Mouse (Mus musculus) thymus, postnatal 4 days (tissue): Measurements from ENCODE around the gene Nr2f1.

Experiments
- DNase-seq: peaks from one replicate; pipeline ENCODE4 v3.0.0; 2021

Nr2f1 gene

DNA sequence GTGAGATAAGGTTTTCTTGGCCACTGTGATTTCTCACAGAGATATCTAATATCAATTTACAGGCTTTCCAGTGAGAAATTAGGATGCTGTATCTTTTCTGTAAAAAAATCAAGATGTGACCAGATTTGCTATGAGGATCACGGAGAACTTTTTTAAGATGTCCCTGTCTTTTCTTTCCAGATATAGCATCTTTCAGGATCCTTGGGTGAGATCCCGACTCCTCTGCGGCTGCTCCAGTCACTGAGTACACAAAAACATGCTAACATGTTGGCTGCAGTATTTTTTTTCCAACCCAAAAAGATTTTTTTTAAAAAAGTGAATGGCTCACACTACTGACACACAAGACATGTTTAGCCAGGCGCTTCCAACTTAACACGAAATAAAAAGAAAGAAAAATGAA lies 20.8 kb downstream of the Nr2f1 start:
- no peak for DNase-seq

DNA sequence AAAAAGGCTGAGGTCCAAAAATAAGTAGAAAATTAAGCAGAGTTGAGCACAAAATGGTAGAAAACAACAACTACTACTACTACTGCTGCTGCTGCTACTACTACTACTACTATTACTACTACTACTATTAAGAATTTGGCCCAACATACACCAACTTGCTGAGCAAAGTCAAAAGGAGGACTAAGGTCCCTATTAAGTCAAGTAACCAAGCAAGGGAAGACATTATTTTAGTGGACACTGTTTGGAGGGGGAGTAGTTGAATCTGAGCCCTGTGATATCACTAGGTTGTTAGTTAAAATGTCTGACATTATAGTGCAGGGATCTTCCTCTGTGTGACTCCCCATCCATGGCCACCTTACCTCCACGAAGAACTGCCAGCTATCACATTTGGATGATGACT lies 21.5 kb downstream of the Nr2f1 start:
- DNase-seq, result no peak

DNA sequence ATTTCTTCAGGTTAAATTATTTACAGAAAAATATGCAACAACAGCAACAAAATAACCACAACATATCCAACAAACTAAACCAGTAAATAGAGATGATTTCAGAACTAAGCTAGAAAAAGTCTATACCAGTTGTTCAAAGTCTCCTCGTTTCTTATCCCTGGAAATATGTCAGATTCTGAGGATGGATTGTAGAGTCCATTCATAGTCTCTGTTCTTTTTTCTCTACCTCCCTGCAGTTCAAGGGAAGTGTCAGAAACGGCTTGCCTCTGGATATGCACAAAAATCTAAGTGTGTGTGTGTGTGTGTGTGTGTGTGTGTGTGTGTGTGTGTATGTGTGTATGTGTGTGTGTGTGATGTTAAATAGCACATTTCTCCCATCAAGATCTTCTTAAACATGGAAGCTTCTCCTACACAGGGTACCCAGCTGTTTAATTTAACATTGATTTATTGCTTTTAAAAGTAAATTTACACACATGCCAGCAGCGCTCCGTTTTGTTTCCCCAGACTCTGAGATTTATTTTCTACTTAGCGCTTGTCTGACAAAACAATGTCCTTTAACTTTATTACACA lies 22.1 kb downstream of the Nr2f1 start:
- no peak for DNase-seq

DNA sequence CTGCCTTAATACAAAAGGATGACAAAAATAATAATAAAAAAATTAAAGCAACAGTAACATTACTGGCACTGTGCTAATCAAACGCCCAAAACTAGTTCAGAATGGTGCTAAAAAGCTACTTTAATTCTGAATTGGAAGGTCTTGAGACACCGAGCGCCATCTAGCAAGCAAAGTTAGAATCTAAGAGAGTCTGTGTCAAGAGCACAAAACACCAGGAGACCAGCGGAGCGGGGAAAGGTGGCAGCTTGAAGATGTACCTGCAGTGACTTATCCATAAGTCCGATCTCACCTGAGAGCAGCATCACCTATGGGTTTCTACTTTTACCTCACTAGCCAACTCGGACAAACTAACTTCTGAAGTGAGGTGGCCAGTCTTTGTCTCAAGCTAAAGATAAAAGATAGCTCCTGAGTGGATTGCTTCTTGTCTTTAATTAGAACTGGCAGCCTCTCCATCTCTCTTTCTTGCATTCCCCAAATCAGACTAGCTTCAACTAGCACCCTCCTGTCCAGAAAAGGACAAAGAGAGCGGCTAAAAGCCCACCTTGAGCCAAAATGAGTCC lies 23.7 kb downstream of the Nr2f1 start:
- DNase-seq, result no peak

DNA sequence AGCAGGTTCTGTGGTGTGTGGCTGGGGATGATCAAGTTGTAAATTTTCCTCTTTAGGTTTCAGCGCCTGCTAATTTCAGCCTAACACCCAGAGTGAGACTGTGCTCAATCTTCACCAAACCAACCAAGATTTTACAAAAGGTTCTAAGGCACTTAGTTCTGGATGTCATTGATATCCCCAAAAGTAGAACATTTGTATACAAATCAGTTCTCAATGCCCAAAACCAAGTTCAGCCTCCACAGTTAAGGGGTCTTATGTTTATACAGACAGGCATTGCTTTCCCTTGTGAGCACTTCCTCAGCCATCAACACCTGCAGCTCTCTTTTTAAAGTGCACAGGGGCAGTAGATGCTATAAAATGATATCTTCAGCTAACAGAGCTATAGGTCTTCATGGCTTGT lies 24.7 kb downstream of the Nr2f1 start:
- no peak for DNase-seq

DNA sequence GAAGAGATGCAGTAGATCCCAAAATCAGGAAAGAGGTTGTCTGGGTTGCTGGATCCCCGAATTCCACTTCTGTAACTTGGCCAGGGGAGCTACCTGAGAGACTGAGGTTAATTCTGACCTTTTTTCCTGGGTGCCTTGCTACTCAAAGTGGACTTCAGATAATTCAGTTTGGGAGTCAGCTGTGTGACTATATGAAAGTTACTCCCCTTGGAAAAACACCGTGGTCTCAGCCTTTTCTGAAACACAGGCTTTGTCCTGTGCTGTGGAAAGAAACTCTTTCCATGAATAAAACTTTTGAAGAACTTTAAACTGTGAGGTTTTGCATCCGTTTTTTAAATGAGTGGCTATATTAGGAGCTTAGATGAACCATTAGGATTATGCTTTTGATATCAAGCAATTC lies 25.4 kb downstream of the Nr2f1 start:
- no peak for DNase-seq

DNA sequence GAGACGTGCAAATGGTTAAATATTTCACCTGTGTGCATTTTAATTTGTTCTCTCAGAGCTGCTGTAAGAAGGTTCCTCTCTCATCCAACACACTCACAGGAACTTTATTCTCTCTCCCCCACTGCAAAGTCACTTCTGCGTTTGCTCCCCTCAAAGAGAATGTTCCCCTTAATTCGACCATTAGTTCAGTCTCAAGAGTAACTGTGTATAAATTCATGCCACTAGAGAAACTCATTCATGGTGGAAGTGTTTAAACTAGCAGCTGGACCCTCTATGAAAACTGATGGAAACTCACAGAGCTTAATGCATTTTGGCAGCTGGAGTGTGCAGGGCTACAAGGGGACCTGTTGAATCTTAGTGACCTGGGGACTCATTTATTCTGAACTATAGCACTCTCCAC lies 26.7 kb downstream of the Nr2f1 start:
- no peak for DNase-seq

DNA sequence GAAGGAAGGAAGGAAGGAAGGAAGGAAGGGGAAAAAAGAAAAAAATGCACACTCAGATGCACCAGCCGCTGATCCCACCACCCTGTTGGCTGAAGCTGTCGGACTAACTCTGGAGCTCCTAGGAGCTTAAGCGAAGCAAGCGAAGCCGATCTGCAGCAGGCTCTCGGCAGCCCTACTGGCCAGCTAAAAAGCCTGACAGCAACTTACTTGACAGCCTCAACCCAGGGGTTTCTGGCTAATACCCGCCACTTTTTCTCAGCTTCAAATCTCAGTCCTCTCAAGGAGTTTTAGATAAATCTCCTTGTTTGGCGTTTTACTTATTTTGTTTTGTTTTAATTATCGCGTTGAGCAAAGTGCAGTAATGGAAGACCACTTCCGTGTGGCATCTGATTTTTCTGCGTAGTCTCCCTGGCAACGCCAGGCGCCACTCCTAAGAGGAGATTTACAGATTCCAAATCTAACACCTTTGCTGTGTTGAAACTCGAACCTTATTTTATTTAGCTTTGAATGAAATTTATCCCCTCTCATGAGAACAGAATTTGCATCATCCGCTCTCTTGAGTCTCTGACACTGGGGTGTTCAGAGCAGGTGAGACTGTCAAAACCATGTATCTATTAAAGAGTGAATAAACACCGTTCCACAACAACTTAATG lies 27.4 kb downstream of the Nr2f1 start:
- DNase-seq, result no peak

DNA sequence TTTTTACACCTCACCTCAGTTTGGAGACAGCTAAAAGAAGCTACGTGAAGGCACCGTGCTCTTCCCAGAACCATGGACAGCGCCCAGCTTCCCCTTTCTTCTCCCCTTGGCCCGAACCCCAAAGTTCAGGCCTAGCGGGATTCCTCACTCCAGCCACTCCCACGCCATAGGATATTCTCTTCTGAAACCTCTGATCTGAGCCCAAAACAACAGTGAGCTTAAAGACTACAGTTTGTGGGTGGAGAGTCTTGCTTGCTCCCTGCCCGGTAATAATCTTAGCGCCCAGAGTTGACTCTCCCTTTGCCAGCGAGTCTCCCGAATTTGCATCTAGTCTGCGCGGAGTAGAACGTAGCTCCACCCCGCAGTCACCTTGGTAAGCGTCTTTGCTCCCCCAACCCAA lies 28.2 kb downstream of the Nr2f1 start:
- peak; percentile 45 for DNase-seq

DNA sequence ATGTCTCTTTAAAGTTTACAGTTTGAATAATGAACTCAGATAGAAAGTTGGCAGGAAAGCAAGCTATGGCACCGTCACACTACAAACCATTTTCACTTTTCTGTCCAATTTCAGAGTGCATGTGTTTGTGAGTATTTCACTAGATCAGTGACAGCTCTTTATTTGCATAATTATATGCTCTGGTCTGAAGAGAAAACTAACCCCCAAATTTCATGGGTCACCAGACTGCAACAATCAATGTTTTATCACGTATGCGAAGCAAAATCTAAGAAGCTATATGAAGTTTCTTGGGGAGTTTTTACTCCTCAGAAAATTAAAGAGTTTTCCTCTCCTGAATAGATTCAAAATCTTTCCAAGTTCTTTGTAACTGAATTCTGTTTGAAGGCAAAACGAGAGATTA lies 31.4 kb downstream of the Nr2f1 start:
- no peak for DNase-seq

DNA sequence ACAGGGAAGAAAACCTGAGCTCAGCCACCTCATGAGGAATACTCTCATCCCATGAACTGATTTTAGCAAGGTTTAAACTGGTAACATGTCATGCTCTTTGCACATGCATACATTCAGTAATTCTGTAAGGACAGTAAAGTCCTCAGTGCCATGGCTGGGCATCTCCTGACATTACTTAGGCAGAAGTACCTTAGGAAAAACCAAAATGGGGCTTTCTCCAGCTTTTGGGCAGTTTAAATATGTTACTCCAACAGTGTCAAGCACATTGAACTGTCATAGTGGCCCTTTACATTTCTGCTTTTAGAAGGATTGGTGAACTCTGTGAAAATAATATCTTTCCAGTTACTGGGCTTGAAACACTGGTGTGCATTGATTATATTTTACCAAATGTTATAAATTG lies 34.6 kb downstream of the Nr2f1 start:
- no peak for DNase-seq

DNA sequence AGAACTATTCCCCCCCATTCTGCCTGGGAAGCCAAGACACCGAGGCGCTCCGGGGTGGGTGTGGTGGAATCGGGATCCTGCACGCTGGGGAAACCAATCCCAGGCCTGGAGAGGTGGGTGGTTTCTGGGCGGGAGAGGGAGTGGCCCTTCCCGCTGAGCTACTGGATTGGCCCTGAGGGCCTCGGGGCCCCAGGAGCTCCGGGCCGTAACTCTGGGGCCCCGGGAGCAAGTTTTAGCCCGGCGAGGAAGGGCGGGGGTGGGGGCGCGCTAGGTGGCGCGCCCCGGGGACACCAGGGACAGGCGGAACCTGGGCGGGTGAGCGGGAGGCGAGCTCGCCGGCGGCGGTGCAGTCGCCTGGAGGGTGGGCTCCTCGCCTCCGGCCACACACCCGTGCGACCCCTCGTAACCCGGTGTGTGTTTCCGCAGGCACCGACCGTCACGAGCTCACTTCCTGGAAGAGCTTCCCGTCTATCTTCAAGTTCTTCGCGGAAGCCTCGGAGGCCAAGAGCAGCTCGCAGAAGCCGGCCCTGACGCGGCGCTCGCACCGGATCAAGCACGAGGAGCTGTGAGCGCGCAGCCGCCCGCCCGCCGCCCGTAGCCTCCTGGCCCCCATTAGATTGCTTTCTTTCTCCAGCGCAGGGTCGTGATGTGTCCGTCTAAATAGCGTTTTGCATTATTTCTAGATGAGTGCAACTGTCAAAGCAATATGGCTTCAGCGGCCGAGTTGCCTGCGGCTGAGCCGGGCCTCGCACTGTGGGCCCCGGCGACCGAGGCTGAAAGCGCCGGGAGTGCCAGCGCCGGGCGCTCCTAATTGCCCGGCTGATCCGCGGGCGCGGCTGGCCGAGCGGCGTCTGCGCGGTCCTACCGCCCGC lies 36.2 kb downstream of the Nr2f1 start:
- peak; percentile 53 for DNase-seq

DNA sequence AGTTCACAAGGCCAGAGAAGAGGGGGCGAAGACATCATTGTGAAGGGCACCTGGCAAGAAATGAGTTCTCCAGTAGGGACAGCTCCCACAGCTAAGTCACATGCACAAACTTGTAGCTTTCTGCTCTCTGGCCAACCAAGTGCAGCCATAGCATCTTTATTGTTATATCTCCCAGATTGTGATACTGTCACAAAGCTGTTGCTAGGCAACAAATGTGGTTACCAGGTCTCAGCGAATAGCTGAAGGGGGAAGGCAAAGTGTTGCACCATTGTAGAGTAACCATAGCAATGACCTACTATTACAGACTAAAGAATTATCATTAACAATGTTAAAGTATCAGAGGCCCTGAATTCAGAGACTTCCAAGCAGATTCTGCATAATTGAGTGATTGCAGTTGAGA lies 37.4 kb downstream of the Nr2f1 start:
- no peak for DNase-seq

DNA sequence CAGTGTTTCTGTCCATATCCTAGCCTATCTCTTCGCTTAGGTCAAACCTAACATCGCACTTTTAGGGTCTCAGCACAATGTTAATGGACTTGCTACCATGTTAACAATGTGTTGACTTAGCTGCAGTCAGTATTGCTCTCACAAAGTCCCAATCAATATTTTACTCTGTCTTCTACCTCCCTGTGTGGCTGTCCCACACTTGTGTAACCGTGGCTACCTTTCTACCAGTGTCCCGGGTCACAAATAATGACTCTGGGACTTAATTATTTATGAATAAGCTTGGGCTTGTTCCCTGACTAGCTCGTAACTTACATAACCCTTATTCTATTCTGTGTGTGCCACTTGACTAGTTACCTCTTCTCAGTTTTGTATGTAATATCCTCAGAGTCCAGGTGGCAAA lies 42.1 kb downstream of the Nr2f1 start:
- no peak for DNase-seq
